Mouse (Mus musculus): ENCODE measurements around the gene Smarcad1. TPM values are rescaled to one million over a fixed set of nuclear protein-coding genes. Genes with fewer than 3 reads are reported as not detected.
"Not testable (repeated sequence)": the region's sequence is repeated elsewhere in the genome, so short reads cannot be mapped to it uniquely, and the experiment has no call there.

The Smarcad1 gene
- 10 to 100 TPM; 34.2 to 37.4 TPM for total RNA-seq (2021)
- long read RNA-seq, experiment 1, full-length matches to known transcripts, result 8 of 12 reads
- long read RNA-seq, experiment 1, partial matches to known transcripts, result 1 of 12 reads
- long read RNA-seq, experiment 1, other reads (novel, unspliced or antisense), result 3 of 12 reads
- long read RNA-seq, experiment 2, partial matches to known transcripts, result 1 of 7 reads
- long read RNA-seq, experiment 2, other reads (novel, unspliced or antisense), result 4 of 7 reads

DNA sequence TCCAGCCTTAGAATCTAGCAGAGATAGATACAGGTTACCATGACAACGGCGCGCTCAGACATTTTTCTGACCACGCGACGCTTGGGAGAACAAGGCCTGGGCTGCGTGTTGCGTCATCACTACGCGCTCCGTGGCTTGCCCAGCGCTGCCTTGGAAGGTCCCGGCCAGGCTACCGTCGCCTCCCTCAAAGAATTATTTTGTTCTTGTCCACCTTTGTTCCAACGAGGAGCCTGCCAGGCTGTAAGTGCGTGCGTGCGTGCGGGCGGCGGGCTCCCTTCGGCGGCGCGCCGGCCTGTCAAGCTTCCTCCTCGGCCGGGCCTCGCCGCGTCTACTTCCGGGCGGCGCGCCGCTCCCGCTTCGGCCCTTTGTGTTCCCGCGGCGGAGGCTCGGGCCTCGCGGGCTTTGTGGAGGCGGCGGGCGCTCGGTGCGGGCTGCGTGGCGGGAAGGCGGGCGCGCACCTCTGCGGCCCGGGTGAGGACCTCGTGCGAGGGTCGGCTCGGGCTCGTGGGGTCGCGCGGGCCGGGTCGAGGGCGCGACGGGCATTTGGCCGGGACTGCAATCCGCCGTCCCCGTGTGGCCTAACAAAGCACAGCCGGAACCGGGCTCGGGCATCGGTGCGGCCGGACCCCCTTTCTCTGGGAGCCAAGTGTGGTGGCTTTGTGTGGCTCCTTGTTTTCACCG is at the start of gene Smarcad1:
Gene Smarcad1 (plus strand): TSS at position 93 of the 681 bp plus-strand sequence.
- peak; percentile 91 to 93 for DNase-seq

DNA sequence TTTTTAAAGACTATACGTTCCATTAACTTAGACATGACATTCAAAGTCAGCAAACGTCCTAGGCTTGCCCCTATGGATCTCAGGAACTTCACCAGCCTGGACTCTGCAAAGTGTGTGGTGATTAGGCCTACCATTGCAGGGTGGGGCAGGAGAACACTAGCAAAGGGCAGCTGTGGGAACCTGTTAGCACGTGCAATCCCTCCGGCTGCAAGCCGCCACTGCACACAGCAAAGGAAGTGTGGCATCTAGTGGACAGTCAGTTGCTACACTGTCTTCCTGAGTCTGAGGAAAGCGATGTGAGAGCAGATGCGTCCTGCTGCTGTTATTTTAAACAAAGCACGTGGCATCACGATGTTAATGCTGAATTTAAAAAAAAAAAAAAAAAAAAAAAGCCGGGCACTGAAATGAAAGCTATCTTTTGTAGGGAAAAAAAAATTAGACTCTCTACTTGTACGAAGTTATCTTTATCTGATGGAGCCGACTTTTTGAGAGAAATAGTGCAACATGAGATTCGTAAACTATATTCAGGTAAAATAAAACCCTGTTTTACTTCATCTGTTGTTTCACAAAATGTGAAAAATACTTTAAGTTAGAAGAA is 45.5 kb upstream of the Smarcad1 start:
- peak in 1 of 2 experiments; percentile 1 for DNase-seq

DNA sequence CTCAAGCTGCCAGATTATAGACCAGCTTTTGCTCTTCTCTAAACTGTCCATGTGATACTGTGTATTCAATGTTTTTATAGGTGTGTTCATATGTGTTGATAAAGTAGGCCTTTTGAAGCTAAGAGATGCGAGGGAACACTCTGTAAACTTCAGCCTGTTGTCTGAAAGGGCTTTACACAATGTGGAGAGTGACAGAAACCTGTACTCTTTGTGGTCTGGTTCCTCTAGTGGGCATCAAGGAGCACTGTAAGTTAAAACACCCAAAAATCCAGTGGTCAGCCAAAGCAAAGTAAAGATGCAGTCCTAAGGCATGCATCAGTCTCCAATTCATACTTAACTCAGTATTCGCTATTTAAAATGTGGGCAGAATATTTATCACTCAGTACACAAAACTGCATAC is 44.6 kb upstream of the Smarcad1 start:
- DNase-seq, result no peak

DNA sequence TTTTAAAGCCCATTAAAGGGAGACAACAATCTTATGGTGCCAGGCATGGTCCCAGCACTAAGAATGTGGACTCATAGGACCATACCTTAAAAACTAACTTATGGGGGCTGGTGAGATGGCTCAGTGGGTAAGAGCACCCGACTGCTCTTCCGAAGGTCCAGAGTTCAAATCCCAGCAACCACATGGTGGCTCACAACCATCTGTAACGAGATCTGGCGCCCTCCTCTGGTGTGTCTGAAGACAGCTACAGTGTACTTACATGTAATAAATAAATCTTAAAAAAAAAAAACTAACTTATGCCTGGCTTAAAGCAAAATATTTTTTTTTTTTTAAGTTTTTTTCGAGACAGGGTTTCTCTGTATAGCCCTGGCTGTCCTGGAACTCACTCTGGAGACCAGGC is 41.6 kb upstream of the Smarcad1 start:
- DNase-seq, result not testable (repeated sequence)

DNA sequence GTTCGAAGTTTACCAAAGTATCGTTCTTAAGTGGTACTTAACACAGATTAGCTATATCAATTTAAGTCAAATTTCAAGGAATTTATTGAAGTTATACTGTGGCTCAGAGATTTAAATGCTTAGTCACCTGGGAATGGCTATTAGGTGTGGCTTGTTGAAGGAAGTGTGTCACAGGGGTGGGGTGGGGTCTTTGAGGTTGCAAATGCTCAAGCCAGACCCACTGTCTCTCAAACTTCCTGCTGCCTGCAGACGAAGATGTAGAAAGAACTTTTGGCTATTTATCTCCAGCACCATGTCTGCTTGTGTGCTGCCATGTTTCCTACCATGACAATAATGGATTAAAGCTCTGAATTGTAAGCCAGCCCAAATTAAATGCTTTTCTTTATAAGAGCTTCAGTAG is 40.2 kb upstream of the Smarcad1 start:
- DNase-seq, result no peak

DNA sequence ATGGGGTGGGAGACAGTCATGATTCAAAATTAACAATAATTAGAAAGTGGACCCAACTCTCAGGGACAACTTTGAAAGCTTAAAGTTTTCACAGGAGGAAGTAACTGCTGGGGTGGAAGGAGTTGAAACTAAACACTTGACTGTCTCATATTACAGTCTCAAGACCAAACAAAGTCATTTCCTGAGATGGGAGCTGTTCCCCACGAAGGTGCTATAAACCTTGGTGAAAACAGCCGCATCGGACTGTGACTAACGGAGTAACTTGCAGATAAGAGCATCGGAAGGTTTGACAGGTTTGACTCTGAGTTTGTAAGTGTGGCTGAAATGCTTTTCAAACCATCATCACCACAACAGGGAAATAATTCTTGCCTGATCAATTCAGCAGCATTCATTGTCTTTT is 33.5 kb upstream of the Smarcad1 start:
- DNase-seq, result no peak

DNA sequence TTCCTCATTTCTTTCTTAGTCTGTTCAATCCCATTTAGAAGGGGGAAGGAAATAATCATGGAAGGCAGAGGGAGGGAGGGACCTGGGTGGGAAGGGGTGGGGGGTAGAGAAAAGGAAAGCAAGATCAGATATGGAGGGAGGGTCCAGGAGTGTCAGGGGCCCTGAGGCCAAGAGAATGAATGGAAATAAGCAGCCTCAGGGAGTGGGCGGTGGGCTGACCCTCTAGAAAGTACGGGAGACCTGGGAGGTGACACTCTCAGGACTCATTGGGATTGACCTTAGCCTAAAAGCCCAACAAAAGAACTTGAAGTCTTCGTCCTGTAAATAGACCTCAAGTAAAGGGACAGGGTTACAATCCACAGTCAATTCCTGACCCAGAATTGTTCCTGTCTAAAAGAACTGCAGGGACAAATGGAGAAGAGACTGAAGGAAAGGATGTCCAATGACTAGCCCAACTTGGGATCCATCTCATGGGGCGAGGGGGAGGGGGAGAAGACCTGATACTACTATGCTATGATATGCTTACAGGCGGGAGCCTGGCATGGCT is 30.9 kb upstream of the Smarcad1 start:
- no peak for DNase-seq

DNA sequence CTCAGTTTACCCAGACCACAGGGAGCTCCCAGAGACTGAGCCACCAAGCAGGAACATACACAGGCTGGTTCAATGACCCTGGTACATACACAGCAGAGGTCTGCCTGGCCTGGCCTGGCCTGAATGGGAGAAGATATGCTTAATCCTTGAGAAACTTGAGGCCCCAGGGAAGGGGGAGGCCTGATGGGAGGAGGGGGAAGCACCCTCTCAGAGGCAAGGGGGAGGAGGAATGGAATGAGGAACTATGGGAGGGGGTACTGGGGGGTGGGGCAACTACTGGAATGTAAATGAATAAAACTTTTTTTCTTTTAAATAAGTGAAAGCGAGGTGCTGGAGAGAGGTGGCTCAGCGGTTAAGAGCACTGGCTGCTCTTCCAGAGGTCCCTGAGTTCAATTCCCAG is 30.2 kb upstream of the Smarcad1 start:
- DNase-seq, result no peak

DNA sequence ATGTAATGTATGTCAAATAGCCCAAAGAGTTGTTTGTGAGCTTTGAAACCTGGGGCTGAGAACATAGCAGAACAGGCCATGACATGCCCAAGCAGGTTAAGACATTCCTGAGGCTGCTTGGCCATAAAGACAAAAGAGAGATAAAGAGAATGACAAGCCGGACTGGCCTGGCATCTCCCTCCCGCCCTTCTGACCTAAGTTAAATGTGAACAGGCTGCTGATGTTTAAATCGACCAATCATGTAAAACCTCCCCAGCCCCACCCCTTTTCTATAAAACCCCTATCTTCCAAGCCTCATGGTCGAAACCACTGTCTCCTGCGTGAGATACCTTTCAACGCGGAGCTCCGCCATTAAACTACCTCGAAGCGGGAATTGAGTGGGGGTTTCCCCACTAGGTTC is 24.8 kb upstream of the Smarcad1 start:
- DNase-seq, result no peak

DNA sequence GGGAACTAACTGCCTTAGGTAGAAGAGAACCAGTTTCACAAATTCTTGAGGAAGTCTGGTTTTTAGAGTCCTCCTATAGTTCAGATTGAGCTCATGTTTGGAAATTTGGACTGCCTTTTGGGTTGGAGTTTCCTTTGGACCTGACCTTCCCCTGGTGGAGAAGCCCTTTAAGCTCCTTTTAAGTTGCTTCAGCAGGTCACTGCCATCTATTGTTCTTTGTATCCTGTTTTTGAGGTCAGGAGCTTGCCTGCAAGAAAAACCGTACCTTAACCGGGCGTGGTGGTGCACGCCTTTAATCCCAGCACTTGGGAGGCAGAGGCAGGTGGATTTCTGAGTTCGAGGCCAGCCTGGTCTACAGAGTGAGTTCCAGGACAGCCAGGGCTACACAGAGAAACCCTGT is 23.4 kb upstream of the Smarcad1 start:
- DNase-seq, result not testable (repeated sequence)

DNA sequence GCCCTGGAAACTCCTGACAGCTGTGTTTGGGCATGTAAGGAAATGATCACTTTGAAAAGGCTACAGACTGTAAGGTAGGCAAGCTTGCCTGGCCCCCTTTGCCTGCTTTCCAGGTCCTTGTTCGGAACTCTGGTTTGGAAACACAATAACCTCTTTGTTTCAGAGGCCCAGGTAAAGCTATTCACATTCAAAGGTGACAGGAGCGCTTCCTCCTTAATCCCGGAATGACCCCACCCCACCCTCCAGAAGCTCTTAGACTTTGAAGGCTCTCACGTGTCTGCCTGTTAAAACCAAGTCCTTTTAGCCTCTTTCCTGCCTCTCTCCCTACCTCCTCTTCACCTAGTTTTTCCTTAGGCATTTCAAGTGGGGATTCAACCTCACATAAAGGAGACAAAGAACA is 20.5 kb upstream of the Smarcad1 start:
- DNase-seq, result no peak

DNA sequence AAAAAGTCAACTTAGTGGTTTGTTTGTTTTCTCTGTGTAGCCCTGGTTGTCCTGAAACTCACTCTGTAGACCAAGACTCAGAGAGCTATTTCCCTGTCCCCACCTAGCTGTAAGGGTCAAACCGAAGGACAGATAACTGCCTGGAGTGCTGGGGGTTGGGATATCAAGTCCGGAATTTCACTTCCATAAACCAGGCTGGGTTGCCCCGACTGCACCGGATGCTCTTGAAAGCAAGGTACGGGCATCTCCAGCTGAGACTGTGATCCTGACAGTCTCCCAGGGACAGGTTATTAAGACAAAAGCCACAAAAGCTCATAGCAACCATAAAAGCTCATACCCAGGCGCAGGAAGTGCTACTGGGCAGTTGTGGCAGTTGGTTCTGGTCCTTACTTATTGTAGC is 19.3 kb upstream of the Smarcad1 start:
- no peak for DNase-seq

DNA sequence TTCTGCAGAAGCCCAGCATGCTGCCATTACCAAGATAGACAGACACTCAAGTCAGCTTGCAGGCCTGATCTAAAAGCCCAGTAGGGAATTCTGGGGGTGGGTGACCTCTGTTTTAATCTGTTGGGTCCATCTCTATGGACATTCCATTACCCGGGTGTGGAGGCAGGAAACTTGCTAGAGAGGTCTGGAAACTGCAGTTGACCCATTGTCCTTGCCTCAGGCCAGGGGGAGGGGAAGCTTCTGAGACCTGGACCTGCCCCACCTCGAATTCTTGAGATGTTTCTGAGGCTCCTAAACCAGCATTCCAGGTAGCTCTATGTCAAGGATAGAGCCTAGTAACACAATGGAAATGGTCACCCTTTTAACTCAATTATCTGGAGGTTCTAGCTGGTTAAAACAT is 17.7 kb upstream of the Smarcad1 start:
- DNase-seq, result no peak

DNA sequence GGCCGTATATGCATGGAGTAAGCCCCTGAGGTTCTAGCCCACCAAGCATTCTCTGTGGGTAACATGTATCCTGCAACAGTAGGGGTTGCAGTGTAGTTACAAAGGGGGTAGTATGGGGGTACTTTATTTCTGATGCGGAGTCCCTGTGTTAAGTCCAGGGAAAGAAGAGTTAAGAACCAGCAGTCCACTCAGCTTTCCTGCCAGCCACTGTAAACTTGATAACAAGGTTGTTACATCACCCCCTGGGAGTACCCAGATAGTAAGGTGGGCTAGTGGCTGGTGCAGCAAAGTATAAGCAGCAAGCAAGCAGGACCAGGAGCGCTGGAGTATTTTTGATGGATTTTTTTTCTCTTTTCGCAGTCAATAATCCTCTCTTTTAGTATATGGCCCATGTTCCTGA is 17.3 kb upstream of the Smarcad1 start:
- DNase-seq, result no peak

DNA sequence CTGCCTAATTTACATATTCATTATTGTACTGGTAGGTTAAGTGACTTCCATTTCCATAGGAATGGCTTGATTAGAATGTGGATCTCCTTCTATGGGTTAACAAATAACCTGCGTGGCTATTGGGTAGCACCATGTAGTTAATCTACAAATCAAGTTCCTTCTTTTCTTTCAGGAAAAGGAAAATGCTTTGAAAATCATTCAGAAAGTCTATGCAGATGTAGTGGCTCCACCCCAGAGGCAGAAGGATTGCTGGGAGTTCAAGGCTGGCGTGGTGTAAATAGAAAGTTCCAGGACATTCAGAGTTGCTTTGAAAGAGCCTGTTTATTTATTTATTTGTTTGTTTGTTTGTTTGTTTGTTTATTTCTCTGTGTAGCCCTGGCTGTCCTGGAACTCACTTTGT is 7.7 kb upstream of the Smarcad1 start:
- DNase-seq, result no peak

DNA sequence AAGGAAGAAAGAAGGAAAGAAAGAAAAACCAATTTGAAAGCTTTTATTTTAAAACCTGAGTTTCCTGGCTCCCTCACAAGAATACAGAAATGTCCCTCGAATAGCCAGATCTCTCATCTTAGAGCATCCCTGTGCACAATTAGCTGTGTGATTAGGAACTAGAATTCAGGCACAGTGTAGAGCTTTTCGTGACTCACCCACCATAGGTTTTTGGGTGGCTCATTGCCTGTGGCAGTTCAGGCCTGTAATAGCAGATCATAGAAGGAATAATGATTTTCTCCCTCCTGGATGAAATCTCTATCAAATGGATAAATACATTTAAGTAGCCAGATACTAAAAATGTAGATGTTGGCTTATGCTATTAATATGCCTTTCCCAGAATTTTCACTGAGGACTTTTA is 6.9 kb upstream of the Smarcad1 start:
- DNase-seq, result no peak

DNA sequence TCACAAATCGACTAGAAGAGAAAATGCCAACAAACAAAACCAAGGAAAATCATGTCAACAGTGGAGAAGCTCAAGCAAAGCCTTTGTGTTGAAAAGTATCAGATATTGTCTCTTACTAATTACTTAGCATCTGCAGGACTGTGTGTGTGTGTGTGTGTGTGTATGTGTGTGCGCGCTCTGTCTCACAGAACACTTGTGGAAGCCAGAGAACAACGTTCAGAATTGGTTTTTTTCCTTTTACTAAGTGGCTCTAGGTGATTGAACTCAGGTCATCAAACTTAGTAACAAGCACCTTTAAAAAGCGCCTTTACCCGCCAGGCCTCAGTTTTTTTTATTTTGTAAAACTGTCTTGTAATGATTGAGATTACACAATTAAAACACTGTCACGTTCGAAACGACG is 451 bp upstream of the Smarcad1 start:
- DNase-seq, result no peak

DNA sequence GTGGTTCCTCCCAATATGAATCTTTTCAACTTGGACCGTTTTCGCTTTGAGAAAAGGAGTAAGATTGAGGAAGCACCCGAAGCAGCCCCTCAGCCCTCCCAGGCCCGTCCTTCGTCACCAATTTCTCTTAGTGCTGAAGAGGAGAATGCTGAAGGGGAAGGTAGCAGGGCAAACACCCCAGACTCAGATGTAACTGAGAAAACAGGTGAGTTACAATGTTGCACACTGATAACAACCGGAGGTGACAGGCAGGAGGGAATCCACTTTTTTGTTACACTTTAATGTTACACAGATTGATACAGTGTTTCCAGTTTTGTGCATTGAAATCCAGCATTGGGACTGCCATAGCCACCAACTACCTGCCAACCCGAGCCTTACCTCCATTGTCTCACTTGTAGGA is 858 bp downstream of the Smarcad1 start:
- DNase-seq, result no peak

DNA sequence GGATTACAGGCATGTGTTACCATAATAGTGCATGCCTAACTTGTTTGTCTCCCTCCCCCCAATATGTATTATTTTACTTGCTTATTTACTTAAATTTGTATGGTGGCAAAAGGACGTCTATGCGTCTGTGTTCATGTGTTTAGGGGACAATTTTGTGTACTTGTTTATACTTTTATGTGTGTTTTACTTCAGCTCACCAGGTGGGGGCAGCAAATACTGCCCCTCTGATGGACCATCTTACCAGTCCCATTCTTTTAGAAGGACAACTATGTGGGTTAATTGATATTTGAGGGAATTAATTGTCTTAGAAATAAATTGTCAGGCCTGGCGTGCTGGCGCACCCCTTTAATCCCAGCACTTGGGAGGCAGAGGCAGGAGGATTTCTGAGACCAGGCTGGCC is 6.7 kb downstream of the Smarcad1 start:
- DNase-seq, result no peak

DNA sequence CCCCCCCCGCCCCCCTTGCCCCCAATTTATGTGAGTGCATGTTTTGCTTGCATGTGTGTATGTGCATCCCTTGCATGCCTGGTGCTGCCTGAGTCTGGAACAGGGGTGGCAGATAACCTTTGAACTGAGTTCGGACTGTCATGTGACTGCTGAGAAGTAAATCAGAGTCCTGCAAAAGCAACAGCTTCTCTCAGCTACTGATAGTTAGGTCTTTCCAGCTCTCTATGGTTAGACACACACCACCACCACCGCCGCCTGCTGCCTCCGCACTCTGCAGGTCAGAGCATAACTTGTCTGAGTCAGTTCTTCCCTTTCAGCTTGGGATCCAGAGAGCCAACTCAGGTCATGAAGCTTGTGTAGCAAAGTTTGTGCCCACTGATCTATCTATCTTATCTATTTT is 14.2 kb downstream of the Smarcad1 start:
- no peak for DNase-seq

DNA sequence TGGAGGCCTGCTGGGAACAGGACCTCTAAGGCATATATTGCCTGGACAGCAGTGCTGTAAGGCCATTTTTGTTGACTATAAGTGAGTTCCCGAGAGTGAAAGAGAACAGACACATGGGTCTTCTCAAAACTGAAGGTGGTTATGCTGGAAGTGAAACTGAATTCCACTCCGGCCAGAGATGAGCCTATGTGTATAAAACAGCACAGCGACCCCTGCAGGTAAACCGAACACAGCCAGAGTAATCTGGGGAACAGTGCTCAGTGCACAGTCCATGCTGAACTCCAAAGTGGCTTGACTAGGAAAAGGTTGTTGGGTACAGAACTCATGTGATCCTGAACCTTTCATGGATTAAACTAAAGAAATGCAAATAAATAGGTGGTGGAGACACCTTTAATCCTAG is 14.8 kb downstream of the Smarcad1 start:
- not testable (repeated sequence) for DNase-seq

DNA sequence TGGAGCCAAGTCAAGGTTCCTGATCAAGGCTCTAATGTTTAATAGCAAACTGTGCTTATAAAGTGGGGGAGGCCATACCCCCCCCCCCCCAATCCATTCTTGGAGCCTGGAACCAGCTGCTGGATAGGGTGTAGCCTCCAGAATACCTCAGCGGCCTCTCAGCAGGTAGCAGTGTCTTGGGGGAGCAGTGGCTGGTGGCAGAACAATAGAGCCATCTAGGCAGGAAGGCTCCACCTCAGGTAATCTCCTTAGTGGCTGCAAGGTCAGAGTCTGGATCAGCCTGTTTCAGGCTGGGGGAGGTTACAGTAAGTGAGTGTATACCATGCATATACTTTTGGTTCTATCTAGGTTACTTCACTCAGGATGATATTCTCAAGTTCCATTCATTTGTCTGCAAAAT is 18.7 kb downstream of the Smarcad1 start:
- DNase-seq, result no peak

DNA sequence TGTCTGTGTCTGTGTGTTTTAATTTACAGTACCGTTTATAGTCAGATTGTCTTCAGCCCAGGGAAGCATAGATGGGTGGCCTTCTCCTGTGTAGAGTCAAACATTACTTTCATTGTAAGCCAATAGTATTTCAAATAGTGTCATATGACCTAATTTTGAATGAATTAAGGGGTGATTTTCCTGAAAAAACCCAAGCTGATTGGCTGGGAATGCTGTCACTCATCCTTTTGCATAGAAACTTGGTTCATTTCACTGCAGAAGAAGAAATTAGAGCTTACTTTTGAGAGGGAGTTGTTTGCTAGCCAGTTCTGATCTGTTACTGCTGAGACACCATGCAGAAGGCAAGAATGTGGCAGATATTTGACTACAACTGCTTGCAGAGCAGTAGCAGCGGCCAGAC is 32.8 kb downstream of the Smarcad1 start:
- no peak for DNase-seq

DNA sequence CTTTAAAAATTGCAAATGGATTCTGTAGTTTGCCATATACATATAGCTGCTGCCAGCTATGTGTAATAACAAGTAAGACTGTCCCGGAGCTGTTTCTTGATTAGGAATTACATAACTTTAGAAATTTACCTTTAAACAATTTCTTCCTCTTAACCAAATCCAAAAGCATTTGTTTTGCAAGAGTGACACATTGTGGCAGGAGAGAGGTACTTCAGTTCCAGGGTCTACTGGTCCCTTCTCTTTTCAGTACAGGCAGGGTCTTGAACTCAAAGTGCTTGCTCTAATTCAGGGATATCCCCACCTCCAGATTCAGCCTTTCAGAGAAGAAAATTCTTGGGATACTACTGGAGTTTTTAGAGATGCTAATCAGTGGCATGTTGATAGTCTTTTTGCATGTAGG is 36.8 kb downstream of the Smarcad1 start:
- DNase-seq, result no peak
